Mouse (Mus musculus): Measurements from ENCODE around the gene Slc9a8. TPM values are rescaled to one million over a fixed set of nuclear protein-coding genes. Genes with fewer than 3 reads are reported as not detected.

The Slc9a8 gene
- total and polyA plus RNA-seq, 3 experiments: 21.7 to 26.1 (median 23.6) TPM

DNA sequence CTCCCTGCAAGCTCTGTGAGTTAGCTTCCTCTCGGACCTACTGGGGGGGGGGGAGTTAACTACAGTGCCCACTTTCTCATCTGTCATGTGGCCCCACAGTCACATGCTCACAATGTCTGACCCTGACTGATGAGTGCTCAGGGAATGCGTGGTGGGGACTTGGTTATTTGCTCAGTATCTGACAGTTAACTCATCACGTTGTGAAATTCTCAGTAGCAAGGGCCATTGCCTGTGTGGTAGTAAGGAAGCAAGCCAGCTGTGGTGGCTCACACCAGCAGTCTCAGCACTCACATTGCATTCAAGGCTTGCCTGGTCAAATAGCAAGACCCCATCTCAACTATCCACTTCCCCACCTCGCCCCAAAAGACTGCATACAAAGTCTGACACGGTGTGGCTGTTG, 45.7 kb downstream of the Slc9a8 start:
- 79% methylated on average over 5 of the region's 5 CpGs for WGBS
- H3K4me3 ChIP-seq: no peak overlapping the region
- no peaks in the 10 kb centered on the region for H3K36me3 ChIP-seq (ENCODE audit: control insufficient read depth, insufficient read depth, low read length)
- H3K79me2 ChIP-seq (replicated peaks; ENCODE audit: control insufficient read depth, insufficient read depth, low read length): no peaks in the 10 kb centered on the region
- H3K27ac ChIP-seq: no peak overlapping the region
- H3K9ac ChIP-seq (ENCODE audit: low read depth, low read length): no peak overlapping the region
- no peak for TF ChIP-seq EP300 (IDR thresholded peaks at IDR 0.05; ENCODE audit: insufficient read depth, low read depth, low read length)
- TF ChIP-seq POLR2A (IDR thresholded peaks at IDR 0.05; ENCODE audit: insufficient read depth, low read depth, low read length): no peak
- no peak for TF ChIP-seq CTCF (IDR thresholded peaks at IDR 0.05)
- H3K27me3 ChIP-seq (ENCODE audit: control insufficient read depth, insufficient read depth, low read length): no peaks in the 10 kb centered on the region
- H3K4me1 ChIP-seq (ENCODE audit: control insufficient read depth, insufficient read depth, low read length): no peaks in the 10 kb centered on the region
- DNase-seq: no peak
- intact Hi-C loops (cut with DNase I): no loop called here

DNA sequence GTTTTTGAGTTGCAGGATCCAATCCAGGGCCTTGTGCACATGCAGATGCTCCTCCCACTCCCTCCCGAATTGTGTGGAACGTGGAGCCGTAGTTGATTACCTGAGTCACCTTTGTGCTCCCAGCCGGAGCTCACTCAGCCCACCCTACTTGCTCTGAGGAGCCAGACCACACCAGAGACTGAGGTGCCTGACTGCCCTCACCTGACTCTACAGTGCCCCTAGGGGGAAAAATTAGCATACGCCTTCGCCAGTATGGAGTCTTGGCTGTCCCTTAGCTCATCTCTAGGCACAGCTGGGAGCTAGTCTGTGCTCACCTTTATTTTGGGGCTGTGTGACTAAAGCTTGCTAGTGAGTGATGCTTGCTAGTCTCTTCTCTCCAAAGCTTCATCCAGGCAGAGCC, 46.9 kb downstream of the Slc9a8 start:
- intact Hi-C loops (cut with DNase I): no loop called here
- H3K9ac ChIP-seq (ENCODE audit: low read depth, low read length): no peak overlapping the region
- no peaks in the 10 kb centered on the region for H3K4me1 ChIP-seq (ENCODE audit: control insufficient read depth, insufficient read depth, low read length)
- 96% methylated on average over 6 of the region's 6 CpGs for WGBS
- no peak for DNase-seq
- no peaks in the 10 kb centered on the region for H3K27me3 ChIP-seq (ENCODE audit: control insufficient read depth, insufficient read depth, low read length)
- H3K27ac ChIP-seq: no peak overlapping the region
- H3K79me2 ChIP-seq (replicated peaks; ENCODE audit: control insufficient read depth, insufficient read depth, low read length): no peaks in the 10 kb centered on the region
- no peaks in the 10 kb centered on the region for H3K36me3 ChIP-seq (ENCODE audit: control insufficient read depth, insufficient read depth, low read length)
- TF ChIP-seq EP300 (IDR thresholded peaks at IDR 0.05; ENCODE audit: insufficient read depth, low read depth, low read length) (no peak), POLR2A (IDR thresholded peaks at IDR 0.05; ENCODE audit: insufficient read depth, low read depth, low read length) (no peak), CTCF (IDR thresholded peaks at IDR 0.05) (0 out of 2 replicates have a peak, but pooled peaks have one; percentile 19)
- no peak overlapping the region for H3K4me3 ChIP-seq

DNA sequence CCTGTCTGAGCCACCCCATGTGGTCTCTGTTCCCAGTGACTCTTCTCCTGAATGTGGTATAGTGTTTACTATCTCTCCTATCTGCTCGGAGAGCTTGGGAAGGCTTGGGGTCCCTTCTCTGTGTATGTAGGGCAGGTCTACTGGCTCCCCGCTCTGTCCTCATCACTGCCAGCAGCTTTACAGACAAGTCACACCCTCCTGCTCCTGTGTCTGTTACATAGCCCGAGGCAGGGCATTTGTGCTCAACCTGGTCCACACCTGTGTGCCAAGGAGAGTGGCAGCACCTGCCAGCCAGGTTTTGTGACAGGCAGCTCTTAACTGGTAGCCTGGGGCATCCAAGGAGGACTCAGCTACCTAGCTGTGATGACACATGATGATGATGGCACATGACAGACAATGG, 49.1 kb downstream of the Slc9a8 start:
- 94% methylated on average over 3 of the region's 3 CpGs for WGBS
- no peak for DNase-seq
- no peaks in the 10 kb centered on the region for H3K79me2 ChIP-seq (replicated peaks; ENCODE audit: control insufficient read depth, insufficient read depth, low read length)
- H3K27me3 ChIP-seq (ENCODE audit: control insufficient read depth, insufficient read depth, low read length): no peaks in the 10 kb centered on the region
- no peaks in the 10 kb centered on the region for H3K4me1 ChIP-seq (ENCODE audit: control insufficient read depth, insufficient read depth, low read length)
- TF ChIP-seq POLR2A (IDR thresholded peaks at IDR 0.05; ENCODE audit: insufficient read depth, low read depth, low read length) (no peak), EP300 (IDR thresholded peaks at IDR 0.05; ENCODE audit: insufficient read depth, low read depth, low read length) (no peak), CTCF (IDR thresholded peaks at IDR 0.05) (no peak)
- H3K27ac ChIP-seq: no peak overlapping the region
- H3K36me3 ChIP-seq (ENCODE audit: control insufficient read depth, insufficient read depth, low read length): no peaks in the 10 kb centered on the region
- no peak overlapping the region for H3K9ac ChIP-seq (ENCODE audit: low read depth, low read length)
- no peak overlapping the region for H3K4me3 ChIP-seq
- intact Hi-C loops (cut with DNase I): no loop called here

DNA sequence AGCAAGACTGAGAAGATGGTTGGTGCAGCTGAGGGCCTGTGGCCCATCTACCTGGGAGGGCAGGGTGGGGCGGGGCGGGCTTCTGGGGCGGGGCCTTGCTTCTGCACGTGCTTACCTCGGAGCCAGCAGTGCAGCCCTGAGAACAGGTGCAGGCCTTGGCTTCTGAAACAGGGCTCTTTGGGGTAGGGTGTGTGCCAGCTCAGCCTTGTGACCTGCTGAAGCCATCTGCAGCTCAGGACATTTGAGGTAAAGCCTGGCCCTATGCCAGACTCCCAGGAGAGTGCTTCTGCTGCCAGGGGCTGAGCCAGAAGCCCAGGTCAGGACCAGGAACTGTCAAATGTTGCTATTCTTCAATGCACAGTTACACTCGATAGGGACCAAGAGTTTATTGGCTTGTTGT, 50.1 kb downstream of the Slc9a8 start:
- no peaks in the 10 kb centered on the region for H3K27me3 ChIP-seq (ENCODE audit: control insufficient read depth, insufficient read depth, low read length)
- WGBS: 69% methylated on average over 6 of the region's 6 CpGs
- TF ChIP-seq EP300 (IDR thresholded peaks at IDR 0.05; ENCODE audit: insufficient read depth, low read depth, low read length): 0 out of 2 replicates have a peak, but pooled peaks have one; percentile 44
- TF ChIP-seq CTCF (IDR thresholded peaks at IDR 0.05): no peak
- intact Hi-C loops (cut with DNase I): no loop called here
- DNase-seq: peak in 1 of 2 experiments; percentile 47
- no peak overlapping the region for H3K4me3 ChIP-seq
- H3K36me3 ChIP-seq (ENCODE audit: control insufficient read depth, insufficient read depth, low read length): no peaks in the 10 kb centered on the region
- H3K27ac ChIP-seq: no peak overlapping the region
- no peaks in the 10 kb centered on the region for H3K79me2 ChIP-seq (replicated peaks; ENCODE audit: control insufficient read depth, insufficient read depth, low read length)
- no peak overlapping the region for H3K9ac ChIP-seq (ENCODE audit: low read depth, low read length)
- H3K4me1 ChIP-seq (ENCODE audit: control insufficient read depth, insufficient read depth, low read length): peaks cover 3% of the 10 kb centered on the region

DNA sequence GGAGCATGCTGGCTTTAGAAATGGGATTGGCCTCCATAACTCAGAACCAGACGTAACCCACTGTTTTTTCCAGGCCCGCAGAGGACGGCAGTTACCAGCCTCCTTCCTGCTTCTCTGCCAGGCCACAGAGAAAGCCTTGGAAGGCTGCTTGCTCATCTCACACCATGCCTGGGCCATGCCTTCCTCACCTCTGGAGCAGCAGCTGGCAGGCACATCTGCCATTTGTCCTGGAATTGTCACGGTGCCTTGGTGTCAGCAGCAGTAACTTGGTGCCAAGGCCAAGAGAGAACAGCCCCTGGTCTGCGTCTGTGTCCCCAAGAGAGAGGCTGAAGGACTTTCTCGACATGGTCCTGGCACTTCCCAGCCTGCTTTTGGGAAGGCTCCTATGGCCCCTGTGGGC, 52.7 kb downstream of the Slc9a8 start:
- 80% methylated on average over 6 of the region's 6 CpGs for WGBS
- intact Hi-C loops (cut with DNase I): no loop called here
- Histone ChIP-seq H3K4me1 (ENCODE audit: control insufficient read depth, insufficient read depth, low read length) (peaks cover 6% of the 10 kb centered on the region), H3K4me3 (no peak overlapping the region), H3K27ac (no peak overlapping the region), H3K27me3 (ENCODE audit: control insufficient read depth, insufficient read depth, low read length) (no peaks in the 10 kb centered on the region), H3K9ac (ENCODE audit: low read depth, low read length) (no peak overlapping the region), H3K79me2 (replicated peaks; ENCODE audit: control insufficient read depth, insufficient read depth, low read length) (no peaks in the 10 kb centered on the region), H3K36me3 (ENCODE audit: control insufficient read depth, insufficient read depth, low read length) (no peaks in the 10 kb centered on the region)
- TF ChIP-seq CTCF (IDR thresholded peaks at IDR 0.05) (no peak), EP300 (IDR thresholded peaks at IDR 0.05; ENCODE audit: insufficient read depth, low read depth, low read length) (no peak), POLR2A (IDR thresholded peaks at IDR 0.05; ENCODE audit: insufficient read depth, low read depth, low read length) (no peak)
- no peak for DNase-seq

DNA sequence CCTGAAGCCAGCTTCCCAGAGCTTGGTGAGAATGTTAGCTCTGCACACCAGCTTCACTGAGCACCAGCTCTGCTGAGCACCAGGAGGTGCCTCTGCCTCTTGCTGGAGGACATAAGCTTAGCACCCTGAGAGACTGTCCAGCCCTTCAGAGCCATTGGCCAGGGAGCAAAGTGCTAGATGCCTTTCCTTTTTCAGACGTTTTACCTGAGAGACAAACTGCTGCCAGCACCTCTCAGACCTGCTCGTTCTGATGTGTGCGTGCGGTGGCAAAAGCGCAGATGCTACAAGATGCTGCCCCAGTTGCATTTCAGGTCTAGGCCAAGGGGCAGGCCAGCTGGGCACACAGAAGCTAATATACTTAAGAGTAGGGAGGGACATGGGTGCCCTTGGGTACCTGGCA, 54.1 kb downstream of the Slc9a8 start:
- no peak for DNase-seq
- Histone ChIP-seq H3K27ac (no peak overlapping the region), H3K9ac (ENCODE audit: low read depth, low read length) (no peak overlapping the region), H3K79me2 (replicated peaks; ENCODE audit: control insufficient read depth, insufficient read depth, low read length) (no peaks in the 10 kb centered on the region), H3K4me1 (ENCODE audit: control insufficient read depth, insufficient read depth, low read length) (peaks cover 6% of the 10 kb centered on the region), H3K4me3 (no peak overlapping the region), H3K36me3 (ENCODE audit: control insufficient read depth, insufficient read depth, low read length) (no peaks in the 10 kb centered on the region), H3K27me3 (ENCODE audit: control insufficient read depth, insufficient read depth, low read length) (no peaks in the 10 kb centered on the region)
- intact Hi-C loops (cut with DNase I): no loop called here
- WGBS: 75% methylated on average over 5 of the region's 5 CpGs
- TF ChIP-seq EP300 (IDR thresholded peaks at IDR 0.05; ENCODE audit: insufficient read depth, low read depth, low read length): no peak

Data from heart, adult 2 months (tissue).